Mouse (Mus musculus) intestine, postnatal 0 days (tissue): ENCODE data around the gene En1. TPM values are rescaled to one million over a fixed set of nuclear protein-coding genes. Genes with fewer than 3 reads are reported as not detected.

Source experiments
- ATAC-seq: fragments of 200-750 bp; cut with Nextera tagmentation; 2 replicates; pipeline ENCODE4 v1.8.0; 2017; ENCODE audit warnings: mild to moderate bottlenecking, moderate TSS enrichment, moderate library complexity
- H3K27ac ChIP-seq: fragments of 300-500 bp; sonication (generic); 2 replicates; pipeline ENCODE4 v1.5.1; 2014; ENCODE audit warnings: mild to moderate bottlenecking, low read depth, low read length, moderate library complexity
- H3K27me3 ChIP-seq: fragments of 300-500 bp; sonication (generic); replicated peaks from 2 replicates; pipeline ENCODE4 v1.6.1; 2014; ENCODE audit warnings: low read length, mixed read lengths; ENCODE audit not compliant: control insufficient read depth, insufficient read depth
- H3K36me3 ChIP-seq: fragments of 300-500 bp; sonication (generic); 2 replicates; pipeline ENCODE4 v1.6.1; 2014; ENCODE audit warnings: mild to moderate bottlenecking, moderate library complexity; ENCODE audit not compliant: control insufficient read depth, insufficient read depth
- H3K4me1 ChIP-seq: fragments of 300-500 bp; sonication (generic); replicated peaks from 2 replicates; pipeline ENCODE4 v1.6.1; 2014; ENCODE audit warnings: antibody characterized with exemption, low read length, mixed read lengths; ENCODE audit not compliant: control insufficient read depth, insufficient read depth
- H3K4me2 ChIP-seq: fragments of 300-500 bp; sonication (generic); replicated peaks from 2 replicates; pipeline ENCODE4 v1.6.1; 2014; ENCODE audit warnings: low read depth, mild to moderate bottlenecking, moderate library complexity
- H3K4me3 ChIP-seq: fragments of 300-500 bp; sonication (generic); 2 replicates; pipeline ENCODE4 v1.5.1; 2014; ENCODE audit warnings: low read depth, low read length
- H3K9ac ChIP-seq: fragments of 300-500 bp; sonication (generic); 2 replicates; pipeline ENCODE4 v1.6.1; 2014; ENCODE audit warnings: mild to moderate bottlenecking, low read depth, low read length
- H3K9me3 ChIP-seq: fragments of 300-500 bp; sonication (generic); 2 replicates; pipeline ENCODE4 v1.6.1; 2016; ENCODE audit warnings: mixed run types; ENCODE audit not compliant: control insufficient read depth
- CTCF ChIP-seq: sonication (generic); IDR thresholded peaks from 2 replicates; pipeline ENCODE4 v1.5.1; 2016; ENCODE audit warnings: low read depth, mild to moderate bottlenecking, control low read depth, antibody characterized with exemption, moderate library complexity
- WGBS: fragments of 180-500 bp; shearing (Covaris S2); extraction: QIAGEN DNeasy Blood & Tissue Kit; methylation state at CpG from one replicate; pipeline ENCODE4 v1.1.7; 2014; 5-methylcytosine and 5-hydroxymethylcytosine counted together
- polyA plus RNA-seq: library from polyadenylated mRNA; unstranded; fragments of >200 nt; fragmentation: Nextera tagmentation; extraction: Ambion mirVana; gene quantifications from 2 replicates; pipeline ENCODE4 v1.2.1, GENCODE M21; 2015

The En1 gene
- polyA plus RNA-seq, 1 experiment from 2014 or later, result not detected

GRCm38 (mm10) chr1:120615521-120615920, 13.3 kb downstream of the En1 start:
- H3K4me1 ChIP-seq, result no peaks in the 10 kb centered on the region
- no peak overlapping the region for H3K27ac ChIP-seq
- TF ChIP-seq CTCF, result no peak
- WGBS, result 2% methylated on average over 4 of the region's 4 CpGs
- H3K27me3 ChIP-seq, result peaks cover 85% of the 10 kb centered on the region
- no peak overlapping the region for H3K4me2 ChIP-seq
- H3K9me3 ChIP-seq, result no peaks in the 10 kb centered on the region
- no peaks in the 10 kb centered on the region for H3K36me3 ChIP-seq
- H3K4me3 ChIP-seq, result no peak overlapping the region
- H3K9ac ChIP-seq, result no peak overlapping the region
- no peak for ATAC-seq

GRCm38 (mm10) chr1:120615927-120616326, 13.7 kb downstream of the En1 start:
- no peaks in the 10 kb centered on the region for H3K36me3 ChIP-seq
- ATAC-seq, result no peak
- no peaks in the 10 kb centered on the region for H3K4me1 ChIP-seq
- H3K9ac ChIP-seq, result no peak overlapping the region
- H3K27me3 ChIP-seq, result peaks cover 81% of the 10 kb centered on the region
- WGBS, result 2% methylated on average over 9 of the region's 9 CpGs
- TF ChIP-seq CTCF, result no peak
- H3K4me3 ChIP-seq, result no peak overlapping the region
- H3K4me2 ChIP-seq, result no peak overlapping the region
- H3K9me3 ChIP-seq, result no peaks in the 10 kb centered on the region
- no peak overlapping the region for H3K27ac ChIP-seq

GRCm38 (mm10) chr1:120621383-120621782, 19.2 kb downstream of the En1 start:
- H3K4me1 ChIP-seq, result no peaks in the 10 kb centered on the region
- no peak overlapping the region for H3K4me2 ChIP-seq
- no peak overlapping the region for H3K9ac ChIP-seq
- no peak for ATAC-seq
- TF ChIP-seq CTCF, result no peak
- no peaks in the 10 kb centered on the region for H3K9me3 ChIP-seq
- no peak overlapping the region for H3K27ac ChIP-seq
- WGBS, result 32% methylated on average over 5 of the region's 5 CpGs
- H3K36me3 ChIP-seq, result no peaks in the 10 kb centered on the region
- H3K4me3 ChIP-seq, result no peak overlapping the region
- peaks cover 35% of the 10 kb centered on the region for H3K27me3 ChIP-seq

GRCm38 (mm10) chr1:120626930-120627621, 24.9 kb downstream of the En1 start:
- Histone ChIP-seq H3K9me3 (no peaks in the 10 kb centered on the region), H3K4me2 (no peak overlapping the region), H3K4me1 (no peaks in the 10 kb centered on the region), H3K27me3 (peaks cover 8% of the 10 kb centered on the region; the same call in 1 of the 2 replicates), H3K9ac (no peak overlapping the region), H3K4me3 (no peak overlapping the region), H3K36me3 (no peaks in the 10 kb centered on the region), H3K27ac (no peak overlapping the region)
- WGBS, result 49% methylated on average over 11 of the region's 11 CpGs
- no peak for ATAC-seq
- no peak for TF ChIP-seq CTCF

GRCm38 (mm10) chr1:120627622-120628001, 25.4 kb downstream of the En1 start:
- Histone ChIP-seq H3K4me2 (no peak overlapping the region), H3K36me3 (no peaks in the 10 kb centered on the region), H3K9me3 (no peaks in the 10 kb centered on the region), H3K27me3 (0 out of 2 replicates have a peak, but pooled peaks cover 3% of the 10 kb centered on the region), H3K27ac (no peak overlapping the region), H3K9ac (no peak overlapping the region), H3K4me3 (no peak overlapping the region), H3K4me1 (no peaks in the 10 kb centered on the region)
- 78% methylated on average over 4 of the region's 4 CpGs for WGBS
- ATAC-seq, result no peak
- no peak for TF ChIP-seq CTCF

GRCm38 (mm10) chr1:120628821-120629220, 26.6 kb downstream of the En1 start:
- H3K36me3 ChIP-seq, result no peaks in the 10 kb centered on the region
- TF ChIP-seq CTCF, result peak; percentile 28
- 46% methylated on average over 9 of the region's 9 CpGs for WGBS

More at GRCm38 (mm10) chr1:120628821-120629220, 26.6 kb downstream of the En1 start:
- Histone ChIP-seq H3K9ac (no peak overlapping the region), H3K9me3 (no peaks in the 10 kb centered on the region), H3K27me3 (0 out of 2 replicates have a peak, but pooled peaks cover 3% of the 10 kb centered on the region), H3K4me3 (no peak overlapping the region), H3K4me2 (no peak overlapping the region), H3K4me1 (no peaks in the 10 kb centered on the region), H3K27ac (no peak overlapping the region)
- no peak for ATAC-seq
